Mouse (Mus musculus) kidney, adult 11 months (tissue): ENCODE data around the gene Mpzl3.

Experiments
- DNase-seq: peaks from one replicate; pipeline ENCODE4 v3.0.0; 2022

Mpzl3 gene

GRCm38 (mm10) chr9:45105596-45106374, 50.8 kb downstream of the Mpzl3 start:
- peak; percentile 68 for DNase-seq

- DNase-seq = no peak
Measured at GRCm38 (mm10) chr9:45115706-45116105, 60.7 kb downstream of the Mpzl3 start.

- DNase-seq = no peak
Measured at GRCm38 (mm10) chr9:45116819-45117218, 61.8 kb downstream of the Mpzl3 start.

GRCm38 (mm10) chr9:45117741-45118431, 62.9 kb downstream of the Mpzl3 start, which contains the start of gene Scn2b:
Scn2b (plus strand) TSS chr9:45117782.
- no peak for DNase-seq

- DNase-seq = no peak
Measured at GRCm38 (mm10) chr9:45118552-45118951, 63.6 kb downstream of the Mpzl3 start.

GRCm38 (mm10) chr9:45119316-45119953, 64.4 kb downstream of the Mpzl3 start:
- DNase-seq = no peak

- no peak for DNase-seq
Measured at GRCm38 (mm10) chr9:45119954-45120530, 65.1 kb downstream of the Mpzl3 start.

GRCm38 (mm10) chr9:45120567-45120966, 65.6 kb downstream of the Mpzl3 start:
- DNase-seq = no peak

- DNase-seq = no peak
Measured at GRCm38 (mm10) chr9:45121001-45121400, 66.0 kb downstream of the Mpzl3 start.

GRCm38 (mm10) chr9:45121769-45122168, 66.8 kb downstream of the Mpzl3 start:
- DNase-seq = peak; percentile 62

GRCm38 (mm10) chr9:45122209-45122761, 67.3 kb downstream of the Mpzl3 start:
- DNase-seq = no peak

GRCm38 (mm10) chr9:45125211-45125610, 70.2 kb downstream of the Mpzl3 start:
- DNase-seq = no peak

GRCm38 (mm10) chr9:45126941-45127340, 72.0 kb downstream of the Mpzl3 start:
- DNase-seq = no peak
